Mouse (Mus musculus): ENCODE measurements around the gene Fgfrl1.

DNA sequence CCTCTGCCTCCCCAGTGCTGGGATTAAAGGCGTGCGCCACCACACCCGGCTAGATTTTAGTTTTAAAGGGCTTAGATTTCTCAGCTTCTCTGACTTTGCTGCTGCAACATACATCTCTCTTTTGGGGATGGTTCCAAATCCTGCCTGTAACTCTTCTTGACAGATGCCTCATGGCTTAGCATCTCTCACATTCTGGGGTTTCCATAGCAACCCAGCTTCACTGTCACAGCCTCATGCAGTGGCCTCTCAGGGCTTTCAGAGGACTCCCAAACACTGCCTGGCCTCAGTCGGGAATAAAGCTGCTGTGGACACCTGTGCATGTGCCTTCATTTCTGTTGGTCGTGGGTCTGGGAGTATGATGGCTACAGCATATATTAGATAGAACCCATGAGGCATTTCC lies 3.1 kb upstream of the Fgfrl1 start:
- no peak for TF ChIP-seq MAX (IDR thresholded peaks at IDR 0.05; ENCODE audit: low read depth)
- TF ChIP-seq TCF12 (IDR thresholded peaks at IDR 0.05; ENCODE audit: insufficient read depth, poor library complexity, severe bottlenecking): no peak
- no peak for TF ChIP-seq POLR2AphosphoS2 (IDR thresholded peaks at IDR 0.05; ENCODE audit: insufficient read length, low read depth)
- no peak for TF ChIP-seq POLR2A (IDR thresholded peaks at IDR 0.05; ENCODE audit: insufficient read length, low read depth)
- no peak for TF ChIP-seq E2F4 (IDR thresholded peaks at IDR 0.05; ENCODE audit: insufficient read depth)
- no peak for TF ChIP-seq MYOG (IDR thresholded peaks at IDR 0.05; ENCODE audit: control insufficient read depth in 1 of 3, insufficient read depth in 1 of 3, insufficient read length in 2 of 3, low read depth in 2 of 3)
- TF ChIP-seq CEBPB (IDR thresholded peaks at IDR 0.05; ENCODE audit: insufficient read depth, poor library complexity, severe bottlenecking): no peak
- no peak for TF ChIP-seq REST (IDR thresholded peaks at IDR 0.05; ENCODE audit: insufficient read depth, insufficient read length)
- no peak for TF ChIP-seq MYOD1 (IDR thresholded peaks at IDR 0.05; ENCODE audit: control insufficient read depth in 1 of 3, insufficient read length in 2 of 3, low read depth in 2 of 3)
- no peak for TF ChIP-seq TCF3 (IDR thresholded peaks at IDR 0.05; ENCODE audit: insufficient read length, low read depth)
- no peak for TF ChIP-seq SRF (IDR thresholded peaks at IDR 0.05; ENCODE audit: control insufficient read depth, insufficient read length, low read depth)
- no peak for TF ChIP-seq USF1 (IDR thresholded peaks at IDR 0.05; ENCODE audit: low read depth)

Measured in myocyte (in vitro differentiated cells).